Mouse (Mus musculus): ENCODE measurements around the gene Scnm1.

The Scnm1 gene

GRCm38 (mm10) chr3:95133680-95134101 lies at the start of gene Scnm1, which contains the start of gene Lysmd1:
Gene Scnm1, minus strand, starts transcription at chr3:95134011.
Gene Lysmd1, plus strand, starts transcription at chr3:95134088.
- peak; percentile 81 for DNase-seq

- no peak for DNase-seq
Observed at GRCm38 (mm10) chr3:95181841-95182240, 48.0 kb upstream of the Scnm1 start.

DNA sequence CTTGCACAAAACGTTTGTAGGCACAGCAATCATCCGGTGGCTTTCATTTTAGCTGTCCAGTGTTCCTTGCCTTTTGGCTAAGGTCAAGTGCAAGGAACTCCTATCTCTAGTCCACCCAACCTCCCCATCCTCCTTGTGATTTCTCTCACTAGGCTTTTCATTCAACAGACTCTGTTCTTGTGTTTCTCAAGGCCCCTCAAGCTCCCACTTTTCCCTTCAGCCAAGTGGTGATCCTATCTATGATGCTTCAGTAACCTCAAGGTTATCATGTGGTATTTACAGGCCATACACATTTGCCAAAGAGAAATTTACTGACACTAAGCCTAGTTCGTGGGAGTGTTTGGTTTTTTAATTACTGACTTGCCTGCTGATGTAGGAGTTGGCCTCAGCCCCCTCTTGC lies 46.1 kb upstream of the Scnm1 start:
- DNase-seq = no peak

GRCm38 (mm10) chr3:95178948-95179347 lies 45.1 kb upstream of the Scnm1 start:
- no peak for DNase-seq

- no peak for DNase-seq
Observed at GRCm38 (mm10) chr3:95177583-95177982, 43.8 kb upstream of the Scnm1 start.

- no peak for DNase-seq
Observed at GRCm38 (mm10) chr3:95176500-95176899, 42.7 kb upstream of the Scnm1 start.

GRCm38 (mm10) chr3:95174011-95174592 lies 40.3 kb upstream of the Scnm1 start:
- DNase-seq = peak; percentile 82

- peak; percentile 29 for DNase-seq
Observed at GRCm38 (mm10) chr3:95173256-95173949, 39.6 kb upstream of the Scnm1 start.

DNA sequence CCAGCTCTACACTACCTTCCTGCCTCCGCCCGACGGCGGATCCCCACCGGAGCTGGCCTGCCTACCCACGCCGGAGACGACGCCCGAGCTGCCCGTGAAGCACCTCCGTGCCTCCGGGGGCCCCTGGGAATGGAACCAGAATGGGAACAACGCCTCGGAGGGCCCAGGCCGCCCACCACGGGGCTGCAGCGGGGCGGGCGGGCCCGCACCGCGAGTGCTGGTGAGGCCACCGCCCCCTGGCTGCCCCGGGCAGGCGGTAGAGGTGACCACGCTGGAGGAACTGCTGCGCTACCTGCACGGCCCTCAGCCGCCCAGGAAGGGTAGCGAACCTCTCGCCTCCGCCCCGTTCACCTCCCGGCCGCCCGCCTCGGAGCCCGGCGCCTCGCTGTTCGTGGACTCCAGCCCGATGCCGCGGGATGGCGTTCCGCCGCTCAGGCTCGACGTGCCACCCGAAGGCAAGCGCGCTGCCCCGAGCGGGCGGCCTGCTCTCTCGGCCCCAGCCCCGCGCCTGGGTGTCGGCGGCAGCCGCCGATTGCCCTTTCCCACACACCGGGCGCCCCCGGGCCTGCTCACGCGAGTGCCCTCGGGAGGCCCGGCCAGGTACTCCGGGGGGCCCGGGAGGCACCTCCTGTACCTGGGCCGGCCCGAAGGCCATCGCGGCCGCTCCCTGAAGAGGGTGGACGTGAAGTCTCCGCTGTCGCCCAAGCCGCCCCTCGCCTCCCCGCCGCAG lies 38.9 kb upstream of the Scnm1 start:
- no peak for DNase-seq

- DNase-seq = no peak
Observed at GRCm38 (mm10) chr3:95171105-95171504, 37.3 kb upstream of the Scnm1 start.

GRCm38 (mm10) chr3:95169996-95170395 lies 36.2 kb upstream of the Scnm1 start:
- no peak for DNase-seq

GRCm38 (mm10) chr3:95164840-95165239 lies 31.0 kb upstream of the Scnm1 start:
- DNase-seq = no peak

GRCm38 (mm10) chr3:95164256-95164550 lies 30.4 kb upstream of the Scnm1 start:
- DNase-seq = no peak

DNA sequence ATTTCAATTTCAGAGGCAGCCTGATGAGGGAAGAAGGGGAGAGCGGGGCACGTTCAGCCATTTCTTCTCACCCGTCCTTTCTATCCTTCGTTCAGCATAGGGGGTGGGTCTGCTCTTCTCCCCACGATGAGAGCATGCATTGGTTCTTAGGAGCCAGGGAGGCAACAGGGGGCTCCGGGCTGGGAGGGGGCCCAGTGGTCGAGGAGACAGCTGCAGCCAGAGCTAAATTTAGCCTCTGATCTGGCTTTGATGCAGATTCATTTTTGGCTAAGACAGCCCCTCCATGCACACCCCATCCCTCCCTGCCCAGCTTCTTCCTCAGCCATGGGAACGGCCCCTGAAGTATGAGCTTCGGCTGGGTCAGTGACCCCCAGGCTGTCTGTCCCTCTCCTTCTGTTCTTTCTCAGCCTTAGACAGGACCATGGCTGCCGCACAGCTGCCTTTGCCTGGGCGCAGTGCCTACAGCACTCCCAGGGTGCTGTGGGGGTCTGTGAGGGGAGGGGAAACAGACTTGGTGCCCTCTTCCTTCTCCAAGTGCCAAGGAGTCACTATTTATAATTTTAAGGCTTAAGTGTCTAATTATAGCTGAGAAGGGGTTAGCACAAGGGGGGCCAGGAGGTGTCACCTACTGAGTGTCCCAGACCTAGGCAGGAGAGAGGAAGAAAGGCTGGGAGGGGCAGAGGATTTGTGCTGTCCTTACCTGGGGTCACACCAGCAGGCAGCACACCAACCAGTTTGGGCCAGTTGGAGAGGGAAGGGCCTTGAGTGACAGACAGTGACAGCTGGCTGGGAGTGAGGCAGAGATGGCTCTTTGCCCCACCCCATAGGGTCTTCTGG lies 29.8 kb upstream of the Scnm1 start:
- DNase-seq = no peak

GRCm38 (mm10) chr3:95162345-95162628 lies 28.5 kb upstream of the Scnm1 start:
- DNase-seq = no peak

DNA sequence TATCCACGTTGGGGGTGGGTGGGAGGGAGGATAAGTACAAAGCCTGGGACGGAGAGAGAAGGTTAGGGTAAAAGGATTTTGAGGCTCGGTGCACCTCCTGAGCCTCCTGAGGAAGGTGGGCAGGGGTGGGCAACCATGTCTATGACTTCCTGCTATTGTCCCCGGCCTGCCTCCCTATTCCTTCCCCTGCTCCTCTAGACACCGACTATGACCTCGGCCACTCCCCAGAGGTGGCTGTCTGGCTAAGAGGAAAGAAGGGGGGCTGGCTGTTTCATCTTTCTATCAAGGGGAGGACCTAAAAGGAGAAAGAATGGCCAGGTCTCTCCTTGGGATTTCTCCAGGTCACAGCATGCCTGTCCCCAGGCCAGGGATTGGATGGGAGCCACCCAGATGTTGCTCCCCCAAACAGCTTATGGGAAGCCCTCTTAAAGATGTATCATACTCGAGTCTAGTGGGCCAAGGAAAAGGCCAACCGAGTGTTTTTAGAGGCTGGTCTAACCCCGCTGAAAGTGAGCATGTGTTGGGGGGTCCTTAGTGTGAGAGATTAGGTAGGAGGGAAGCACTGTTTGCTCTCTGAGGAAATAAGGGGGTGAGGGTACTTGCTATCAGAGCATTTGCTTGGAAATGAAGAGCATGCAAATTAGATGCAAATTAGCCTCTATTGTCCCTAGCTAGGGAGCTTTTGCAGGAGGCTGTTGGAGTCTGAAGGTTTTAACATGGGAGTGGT lies 28.0 kb upstream of the Scnm1 start:
- no peak for DNase-seq

DNA sequence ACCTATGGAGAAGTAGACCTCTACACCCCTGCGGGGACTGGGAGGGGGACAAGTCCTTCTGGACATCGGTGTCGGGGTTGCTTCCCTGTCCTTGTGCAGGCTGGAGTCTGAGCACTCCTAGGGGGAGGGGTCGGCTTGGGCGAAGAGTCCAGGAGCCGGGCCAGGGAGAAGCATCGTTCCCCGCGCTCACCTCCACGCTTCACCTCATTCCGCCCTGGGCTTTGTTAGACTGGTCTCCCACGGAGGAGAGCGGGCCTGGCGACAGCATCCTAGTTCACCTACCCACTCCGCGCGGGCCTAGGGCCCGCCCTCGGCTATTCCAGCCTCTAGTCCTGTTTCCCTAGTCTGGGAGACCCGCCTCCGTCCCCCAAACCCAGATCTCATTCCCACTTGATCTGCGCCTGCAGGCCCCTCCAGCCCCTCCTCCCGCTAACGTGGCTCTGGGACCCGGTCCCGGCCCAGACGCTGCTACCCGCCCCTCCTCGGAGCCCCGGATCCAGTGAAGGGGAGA lies 27.3 kb upstream of the Scnm1 start:
- DNase-seq = peak; percentile 38

GRCm38 (mm10) chr3:95159987-95160963 lies 26.5 kb upstream of the Scnm1 start, which contains the start of gene Sema6c:
Gene Sema6c, plus strand, starts transcription at chr3:95160457.
- peak; percentile 85 for DNase-seq

DNA sequence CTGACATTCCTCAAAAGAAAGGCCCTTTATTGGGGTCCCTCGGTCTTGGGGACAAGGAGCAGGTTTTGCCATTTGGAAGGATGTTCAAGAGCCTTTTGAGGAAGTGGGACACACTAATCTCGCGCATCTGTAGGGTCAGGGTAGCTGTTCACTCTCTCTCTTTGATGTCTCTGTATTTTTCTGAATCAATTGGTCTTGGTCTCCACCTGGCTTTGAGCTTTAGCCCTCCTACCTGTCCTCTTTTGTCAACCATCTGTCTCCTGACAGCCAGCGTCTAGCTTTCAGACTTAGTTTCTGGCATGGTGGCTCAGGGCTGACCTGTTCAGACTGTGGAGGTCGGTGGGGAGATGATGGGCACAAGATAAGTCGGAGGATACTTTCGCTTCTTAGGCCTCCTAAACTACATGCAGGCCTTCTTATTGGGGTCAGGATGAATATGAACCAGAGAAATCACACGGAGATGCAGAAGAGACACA lies 25.7 kb upstream of the Scnm1 start:
- DNase-seq = no peak

- DNase-seq = no peak
Observed at GRCm38 (mm10) chr3:95153874-95154273, 20.1 kb upstream of the Scnm1 start.

DNA sequence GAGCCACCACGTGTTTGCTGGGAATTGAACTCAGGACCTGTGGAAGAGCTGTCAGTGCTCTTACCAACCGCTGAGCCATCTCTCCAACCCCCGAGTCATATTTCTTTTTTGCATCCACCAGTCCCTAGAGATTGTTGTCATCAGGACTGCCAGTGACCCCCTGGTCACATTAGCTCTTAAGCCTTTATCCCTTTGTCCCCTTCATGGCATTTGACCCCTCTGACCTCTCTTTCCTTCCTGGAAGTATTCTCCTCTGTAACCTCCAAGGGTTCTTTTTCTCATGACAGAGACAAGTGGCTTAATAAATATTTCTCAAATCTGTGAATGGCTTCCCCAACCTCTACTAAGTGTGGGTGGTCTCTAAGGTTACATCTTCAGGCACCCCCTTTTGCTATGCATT lies 14.1 kb upstream of the Scnm1 start:
- DNase-seq = no peak
